Mouse (Mus musculus): ENCODE results near the gene Lrrk1.
A peak's percentile ranks its signal among the peaks of the same experiment; 100 is the strongest.

Lrrk1 gene

GRCm38 (mm10) chr7:66250030-66250429 is 138.1 kb downstream of the Lrrk1 start:
- DNase-seq (ENCODE audit: low read depth): peak; percentile 78

DNA sequence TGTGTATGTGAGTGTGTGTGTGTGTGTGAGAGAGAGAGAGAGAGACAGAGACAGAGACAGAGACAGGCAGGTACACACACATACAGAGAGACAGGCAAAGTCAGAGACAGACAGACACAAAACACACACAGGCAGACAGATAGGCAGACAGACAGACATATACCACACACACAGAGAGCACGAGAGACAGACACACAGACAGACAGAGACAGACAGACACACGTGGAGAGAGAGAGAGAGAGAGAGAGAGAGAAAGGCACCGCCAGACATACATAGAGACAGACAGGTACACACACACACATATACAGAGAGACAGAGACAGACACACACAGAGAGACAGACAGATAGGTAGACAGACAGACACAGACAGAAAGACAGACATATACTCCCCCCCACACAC is 138.7 kb downstream of the Lrrk1 start:
- no peak for DNase-seq (ENCODE audit: low read depth)

GRCm38 (mm10) chr7:66249020-66249419 is 139.1 kb downstream of the Lrrk1 start:
- no peak for DNase-seq (ENCODE audit: low read depth)

DNA sequence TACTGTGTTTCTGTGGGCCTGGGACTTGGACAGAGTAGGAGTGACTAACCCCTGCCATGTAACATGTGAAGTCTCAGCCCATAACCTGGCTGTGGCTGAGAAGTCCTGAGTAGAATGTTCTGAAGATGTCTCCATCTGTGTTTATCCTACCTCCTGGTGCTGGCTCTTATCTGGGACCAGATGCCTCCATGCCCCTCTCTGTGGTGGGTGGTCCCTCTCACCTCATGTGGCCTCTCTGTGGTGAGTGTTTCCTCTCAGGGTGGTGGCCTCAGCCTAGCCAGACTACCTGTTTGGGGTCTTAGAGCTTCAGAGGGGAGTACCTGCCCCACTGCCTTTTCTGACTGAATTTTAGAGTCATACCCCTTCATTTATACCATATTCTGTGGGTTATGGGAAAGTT is 139.9 kb downstream of the Lrrk1 start:
- no peak for DNase-seq (ENCODE audit: low read depth)

GRCm38 (mm10) chr7:66247274-66248021 is 140.7 kb downstream of the Lrrk1 start:
- DNase-seq (ENCODE audit: low read depth): no peak

GRCm38 (mm10) chr7:66246716-66247235 is 141.4 kb downstream of the Lrrk1 start:
- DNase-seq (ENCODE audit: low read depth): no peak

DNA sequence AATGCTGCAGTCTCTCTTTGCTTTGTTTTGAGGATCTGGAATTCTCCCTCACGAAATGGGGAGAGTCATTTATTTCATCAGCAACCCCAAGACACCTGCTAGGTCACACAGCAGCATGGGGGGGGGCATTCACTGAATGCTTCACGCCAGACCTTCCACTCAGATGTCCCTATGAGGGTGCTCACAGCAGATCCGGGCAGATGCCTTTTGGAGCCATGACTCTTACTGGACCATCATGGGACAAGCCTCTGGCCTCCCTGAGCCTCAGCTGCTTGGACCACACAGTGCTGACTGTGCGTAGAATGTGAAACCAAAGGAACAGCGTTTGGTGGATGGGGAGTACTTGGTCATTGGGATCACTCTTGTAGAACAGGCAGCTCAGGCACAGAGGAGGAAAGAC is 142.5 kb downstream of the Lrrk1 start:
- DNase-seq (ENCODE audit: low read depth): no peak

GRCm38 (mm10) chr7:66243766-66244325 is 144.3 kb downstream of the Lrrk1 start:
- no peak for DNase-seq (ENCODE audit: low read depth)

GRCm38 (mm10) chr7:66241855-66242412 is 146.2 kb downstream of the Lrrk1 start:
- DNase-seq (ENCODE audit: low read depth): no peak

GRCm38 (mm10) chr7:66238157-66238556 is 150.0 kb downstream of the Lrrk1 start:
- DNase-seq (ENCODE audit: low read depth): no peak

DNA sequence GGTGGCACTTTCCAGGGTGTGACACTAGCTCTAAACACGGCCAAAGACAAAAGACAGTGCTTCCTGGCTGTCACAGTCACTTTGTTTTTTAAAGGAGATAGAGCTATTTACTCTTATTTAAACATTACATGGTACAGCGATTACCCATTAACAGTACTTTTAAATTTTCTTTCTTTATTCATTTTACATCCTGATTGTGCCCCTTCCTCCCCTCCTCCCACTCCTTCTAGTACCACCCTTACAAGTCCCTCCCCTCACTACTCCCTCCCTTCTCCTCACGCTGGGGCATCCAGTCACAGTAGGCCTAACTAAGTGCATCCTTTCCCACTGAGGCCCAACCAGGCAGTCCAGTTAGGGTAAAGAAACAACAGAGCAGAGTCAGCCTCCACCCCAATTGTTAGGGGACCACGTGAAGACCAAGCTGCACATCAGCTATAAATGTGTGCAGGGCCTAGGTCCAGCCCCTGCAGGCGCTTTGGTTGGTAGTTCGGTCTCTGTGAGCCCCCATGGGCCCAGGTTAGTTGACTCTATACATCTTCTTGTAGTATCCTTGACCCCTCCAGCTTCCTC is 154.1 kb downstream of the Lrrk1 start:
- no peak for DNase-seq (ENCODE audit: low read depth)

- peak; percentile 39 for DNase-seq (ENCODE audit: low read depth)
Observed at GRCm38 (mm10) chr7:66233141-66233946, 154.8 kb downstream of the Lrrk1 start.

DNA sequence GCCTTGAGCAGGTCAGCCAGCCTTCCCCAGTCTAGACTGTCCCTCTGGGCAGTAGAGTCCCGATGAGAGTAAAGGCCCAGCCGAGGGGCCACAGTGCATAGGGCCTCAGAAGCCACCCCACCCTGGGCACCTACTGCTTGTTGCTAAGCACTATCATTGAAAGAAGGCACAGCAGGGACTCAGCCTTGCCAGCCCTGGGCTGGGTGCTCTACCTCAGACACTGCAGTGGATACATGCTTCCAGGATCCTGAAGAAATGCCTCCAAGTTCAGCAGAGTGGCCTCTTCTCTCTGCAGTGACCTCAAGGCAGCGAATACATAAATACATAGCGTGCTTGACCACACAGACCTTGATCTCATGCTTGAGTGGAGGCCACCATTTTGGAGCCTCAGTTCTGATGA is 156.3 kb downstream of the Lrrk1 start:
- no peak for DNase-seq (ENCODE audit: low read depth)

GRCm38 (mm10) chr7:66230638-66231550 is 157.3 kb downstream of the Lrrk1 start:
- no peak for DNase-seq (ENCODE audit: low read depth)

- peak; percentile 60 for DNase-seq (ENCODE audit: low read depth)
Observed at GRCm38 (mm10) chr7:66230246-66230637, 157.9 kb downstream of the Lrrk1 start.

DNA sequence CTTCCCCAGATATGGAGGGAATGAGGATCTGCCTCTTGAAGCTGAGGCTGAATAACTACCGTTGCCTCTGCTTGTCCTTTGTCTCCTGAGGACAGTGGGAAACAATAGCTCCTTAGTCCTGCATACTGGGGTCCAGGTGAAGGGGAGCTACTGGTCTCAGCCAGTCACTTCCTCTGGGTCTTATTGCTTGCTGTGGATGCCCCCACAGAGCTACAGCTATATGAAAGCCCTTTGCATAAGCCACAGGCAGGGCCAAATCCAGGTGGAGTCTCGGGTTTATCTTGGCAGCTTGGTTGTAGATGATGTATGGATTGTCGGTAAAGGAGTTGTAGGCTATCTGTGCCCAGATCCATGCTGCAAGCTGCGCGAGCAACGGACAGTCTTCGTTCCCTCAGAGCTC is 158.7 kb downstream of the Lrrk1 start:
- no peak for DNase-seq (ENCODE audit: low read depth)

DNA sequence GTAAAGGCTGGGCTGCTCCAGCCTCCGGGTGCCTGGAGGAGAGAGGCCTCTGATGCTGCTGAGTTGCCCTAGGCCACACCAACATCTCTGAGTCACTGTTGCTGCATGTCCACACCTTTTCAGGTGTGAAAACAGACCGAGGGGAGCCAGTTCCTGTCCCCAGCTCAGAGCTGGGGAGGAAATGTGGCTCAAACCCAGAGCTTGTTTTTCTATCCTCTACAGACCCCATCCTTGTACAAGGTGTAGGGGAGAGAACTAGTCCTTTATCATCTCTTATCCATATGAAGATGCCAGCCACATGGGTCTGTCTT is 159.6 kb downstream of the Lrrk1 start:
- no peak for DNase-seq (ENCODE audit: low read depth)

- no peak for DNase-seq (ENCODE audit: low read depth)
Observed at GRCm38 (mm10) chr7:66227814-66228609, 160.1 kb downstream of the Lrrk1 start.

- DNase-seq (ENCODE audit: low read depth): no peak
Observed at GRCm38 (mm10) chr7:66225881-66226280, 162.3 kb downstream of the Lrrk1 start.

- DNase-seq (ENCODE audit: low read depth): no peak
Observed at GRCm38 (mm10) chr7:66224541-66224940, 163.6 kb downstream of the Lrrk1 start.
